Mouse (Mus musculus) brain, embryonic 14.5 days (tissue): ENCODE measurements around the gene Olfr543.

Experiments used
- CTCF ChIP-seq: fragments of 200-500 bp; IDR thresholded peaks from 2 replicates; pipeline ENCODE4 v1.5.1; 2012; ENCODE audit warnings: inconsistent platforms, mild to moderate bottlenecking, moderate library complexity, borderline replicate concordance; ENCODE audit not compliant: insufficient read depth, insufficient read length; ENCODE audit errors: extremely low read depth
- POLR2A ChIP-seq: fragments of 200-500 bp; IDR thresholded peaks from 2 replicates; pipeline ENCODE4 v1.6.1; 2012; ENCODE audit warnings: mild to moderate bottlenecking, inconsistent platforms, borderline replicate concordance; ENCODE audit not compliant: poor library complexity, insufficient read depth, insufficient read length, severe bottlenecking; ENCODE audit errors: extremely low read depth

- TF ChIP-seq CTCF, result no peak
- TF ChIP-seq POLR2A, result no peak
These were observed 30.4 kb upstream of the Olfr543 start for GRCm38 (mm10) chr7:102511927-102512326.
